Mouse (Mus musculus) mature B cell (primary cell): ENCODE results near the gene Nfe2l3.
"Not testable (repeated sequence)": the region's sequence is repeated elsewhere in the genome, so short reads cannot be mapped to it uniquely, and the experiment has no call there.

Source experiments
- in situ Hi-C: fragments of 300-500 bp; cut with MboI; formaldehyde crosslinking; loops from 2 replicates; pipeline ENCODE4 v1.14.3; 2019

Nfe2l3 gene

DNA sequence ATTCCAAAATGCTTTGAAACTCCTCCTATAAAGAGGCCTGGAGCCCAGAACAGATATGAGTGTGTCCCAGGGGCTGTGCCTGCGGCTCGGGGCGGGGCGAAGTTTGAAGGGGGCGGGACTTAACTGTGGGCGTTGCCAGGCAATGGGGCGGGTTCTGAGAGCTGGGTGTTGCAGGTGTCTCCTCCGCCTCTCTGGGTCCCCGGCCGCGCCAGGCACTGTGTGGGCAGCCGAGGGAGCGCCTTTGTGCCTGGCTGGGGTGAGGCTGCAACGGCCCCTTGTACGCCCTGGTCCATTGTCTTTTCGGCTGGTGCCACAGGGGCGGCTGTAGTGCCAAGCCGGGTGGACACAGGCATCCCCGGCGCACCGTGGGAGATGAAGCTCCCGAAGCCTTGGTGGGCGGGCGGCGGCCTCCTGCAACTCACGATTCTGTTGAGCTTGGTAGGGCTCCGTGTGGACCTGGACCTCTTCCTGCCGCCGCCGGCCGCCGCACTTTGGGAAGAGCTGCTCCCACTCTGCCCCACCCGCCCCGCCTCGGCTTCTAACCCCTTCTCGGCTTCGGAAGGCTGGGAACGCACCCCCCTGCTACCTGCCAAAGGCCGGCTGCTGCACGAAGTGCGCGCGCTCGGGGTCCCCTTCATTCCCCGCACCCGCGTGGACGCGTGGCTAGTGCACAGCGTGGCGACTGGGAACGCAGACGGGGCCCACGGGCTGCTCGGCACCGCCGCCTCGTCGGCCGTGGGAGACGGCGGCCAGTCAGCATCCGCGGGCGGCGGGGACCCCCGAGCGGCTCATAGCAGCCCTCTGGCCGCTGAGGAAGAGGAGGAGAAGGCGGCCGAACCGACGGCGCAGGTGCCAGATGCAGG, at the start of gene Nfe2l3:
Nfe2l3 (plus strand) TSS at position 136 of the 863 bp plus-strand sequence.
- in situ Hi-C loops, result no loop called here

DNA sequence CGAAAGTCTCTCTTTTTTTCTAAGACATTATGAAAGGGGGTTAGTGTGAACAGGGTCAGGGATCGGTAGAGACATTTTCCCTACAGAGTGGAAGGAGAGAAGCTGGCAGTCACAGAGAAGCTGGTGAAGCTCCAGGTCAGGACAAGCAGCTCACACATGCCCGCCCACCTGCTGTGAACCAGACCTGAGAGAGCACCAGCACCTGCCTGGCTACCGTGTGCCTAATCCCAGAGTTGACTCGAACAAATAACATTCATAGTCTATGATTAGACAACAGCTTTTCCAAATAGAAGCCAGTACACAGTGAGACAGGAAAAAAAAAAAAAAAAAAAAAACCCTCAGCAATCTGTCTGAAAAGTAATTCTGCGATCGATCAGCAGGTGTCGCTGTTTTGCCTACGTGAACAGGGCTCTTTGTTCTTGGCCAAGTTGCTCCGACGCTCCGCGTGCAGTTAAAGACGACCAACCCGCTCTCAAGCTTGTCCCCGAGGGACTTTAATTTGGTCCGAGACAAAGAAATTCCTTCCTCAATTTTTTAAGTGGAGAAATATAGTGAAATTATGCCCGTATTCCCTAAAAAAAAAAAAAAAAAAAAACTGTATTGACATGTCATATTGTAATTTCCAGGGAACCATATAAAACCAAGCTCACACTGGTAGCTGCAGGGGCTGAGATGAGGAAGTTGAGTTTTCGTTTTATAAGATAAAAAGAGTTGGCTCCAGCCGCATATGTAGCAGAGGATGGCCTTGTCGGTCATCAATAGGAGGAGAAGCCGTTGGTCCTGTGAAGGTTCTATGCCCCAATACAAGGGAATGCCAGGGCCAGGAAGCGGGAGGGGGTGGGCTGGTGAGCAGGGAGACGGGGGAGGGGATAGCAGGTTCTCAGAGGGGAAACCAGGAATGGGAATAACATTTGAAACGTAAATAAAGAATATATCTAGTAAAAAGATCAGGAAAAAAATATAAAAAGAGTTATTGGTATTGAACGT, 48.4 kb upstream of the Nfe2l3 start:
- in situ Hi-C loops, result loop anchor here (5.0 to 10.0 kb wide), 2 partner anchors 193 to 841 kb away; partner anchors contain the start of gene Hoxa7

DNA sequence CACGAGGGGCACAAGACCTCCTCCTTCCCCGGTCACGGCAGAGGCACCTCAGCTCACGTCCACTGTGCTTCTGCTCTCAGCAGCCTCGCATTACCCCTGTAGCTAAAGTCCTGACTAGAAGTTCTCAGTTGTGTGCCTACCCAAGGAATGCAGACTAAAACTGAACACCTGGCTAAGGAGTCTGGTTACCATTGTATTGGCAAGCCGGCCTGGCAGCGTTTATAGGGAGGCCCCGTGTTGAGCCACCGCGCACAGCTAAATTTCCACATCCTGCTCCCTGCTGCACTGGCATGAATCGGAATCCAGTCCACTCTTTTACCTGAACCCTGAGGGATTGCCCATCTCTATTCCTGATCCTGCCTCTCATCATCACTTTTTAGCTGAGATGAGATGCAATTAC, 42.0 kb upstream of the Nfe2l3 start:
- in situ Hi-C loops, result no loop called here

DNA sequence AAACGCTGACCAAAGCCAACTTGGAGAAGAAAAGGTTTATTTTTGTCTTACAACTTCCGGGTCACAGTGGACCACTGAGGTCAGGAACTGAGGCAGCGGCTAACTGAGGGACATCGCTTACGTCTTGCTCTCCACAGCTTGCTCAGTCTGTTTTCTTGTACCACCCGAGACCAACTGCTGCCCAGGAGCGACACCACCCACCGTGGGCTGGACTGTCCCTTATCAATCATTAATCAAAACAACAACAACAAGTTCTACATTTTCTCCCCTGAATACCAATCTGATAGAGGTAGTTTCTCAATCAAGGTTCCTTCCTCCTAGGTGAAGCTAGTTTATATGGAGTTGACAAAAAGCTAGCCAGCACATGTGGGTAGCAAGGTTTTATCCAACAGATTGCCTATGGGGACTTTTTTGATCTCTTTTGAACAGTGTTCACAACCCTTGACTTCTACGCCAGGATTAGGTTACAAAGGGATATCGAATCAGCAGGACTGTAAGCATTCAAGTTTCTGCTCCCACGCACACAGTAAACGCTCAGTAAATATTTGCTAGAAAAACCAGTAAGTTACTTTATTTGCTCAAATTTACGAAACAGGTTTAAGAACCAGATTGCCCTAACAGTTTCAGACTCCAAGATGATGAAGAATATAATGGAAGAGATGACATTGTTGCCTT, 40.5 kb upstream of the Nfe2l3 start:
- in situ Hi-C loops, result no loop called here

DNA sequence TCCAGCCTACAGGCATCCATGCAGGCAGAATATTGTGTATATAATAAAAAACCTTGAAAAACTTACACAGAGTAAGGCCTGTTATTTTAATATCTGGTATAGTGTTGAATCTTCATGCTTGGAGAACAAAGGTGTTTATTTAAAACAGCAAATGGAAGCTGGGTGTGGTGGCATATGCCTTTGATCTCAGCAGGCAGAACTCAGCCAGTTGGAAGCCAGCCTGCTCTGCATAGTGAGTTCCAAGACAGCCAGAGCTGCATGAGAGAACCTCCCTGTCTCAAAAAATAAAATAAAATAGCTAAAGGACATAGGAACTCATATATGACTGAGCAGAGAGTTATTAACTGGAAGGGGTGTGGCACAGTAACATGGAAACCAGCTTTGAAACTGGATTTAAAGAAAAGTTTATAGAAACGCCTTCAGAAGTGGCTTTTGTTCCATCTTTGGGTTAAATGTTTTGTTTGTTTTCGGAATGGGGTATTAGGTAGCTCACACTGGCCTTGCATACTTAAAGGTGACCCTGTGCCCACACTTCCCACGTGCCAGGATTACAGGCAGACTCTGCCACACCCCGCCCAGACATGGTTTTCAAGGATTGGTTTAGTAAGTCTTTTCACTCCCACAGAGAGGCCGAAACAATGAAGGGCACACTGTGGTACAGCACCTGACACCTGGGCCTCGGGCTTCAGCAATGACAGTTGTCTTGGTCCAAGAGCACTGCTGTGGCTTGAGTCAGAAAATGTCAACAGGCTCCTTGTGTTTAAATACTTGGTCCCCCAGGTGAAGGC, 38.9 kb upstream of the Nfe2l3 start:
- in situ Hi-C loops, result no loop called here

DNA sequence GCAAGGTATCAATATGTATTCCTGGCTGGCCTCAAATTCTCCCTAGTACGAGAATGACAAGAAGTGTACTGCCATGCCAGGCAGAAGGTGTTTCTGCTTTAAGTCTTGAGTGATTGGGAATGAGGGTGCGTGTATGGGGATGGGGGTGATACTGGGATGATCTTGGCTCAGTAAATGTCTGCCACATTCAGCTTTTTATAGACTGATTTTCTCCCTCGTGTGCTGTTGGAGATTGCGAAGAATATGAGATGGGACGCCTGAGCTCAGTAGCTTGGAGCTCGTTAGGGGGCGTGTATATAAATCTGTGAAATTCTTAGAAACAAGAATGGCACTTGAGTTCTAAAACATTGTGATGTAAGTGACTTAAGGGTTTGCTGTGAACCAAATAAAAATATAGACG, 38.1 kb upstream of the Nfe2l3 start:
- in situ Hi-C loops, result not testable (repeated sequence)

DNA sequence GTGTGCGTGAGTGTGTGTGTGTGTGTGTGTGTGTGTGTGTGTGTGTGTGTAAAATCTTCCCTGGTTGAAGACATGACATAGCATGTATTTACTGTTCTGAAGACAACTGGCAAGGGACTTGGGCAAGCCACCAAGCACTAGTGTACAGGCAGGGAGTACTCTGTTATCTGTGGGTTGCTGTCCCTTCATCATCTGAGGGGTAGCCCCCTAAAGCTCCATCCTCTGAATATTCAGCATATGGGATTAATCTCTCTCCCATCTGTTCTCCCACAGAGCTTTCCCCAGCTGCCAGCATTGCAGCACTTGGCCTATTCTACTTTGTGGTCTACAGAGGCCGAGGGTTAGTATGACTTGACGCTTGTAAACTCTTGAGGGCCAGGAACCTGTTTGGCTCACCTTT, 37.5 kb upstream of the Nfe2l3 start:
- in situ Hi-C loops, result not testable (repeated sequence)

DNA sequence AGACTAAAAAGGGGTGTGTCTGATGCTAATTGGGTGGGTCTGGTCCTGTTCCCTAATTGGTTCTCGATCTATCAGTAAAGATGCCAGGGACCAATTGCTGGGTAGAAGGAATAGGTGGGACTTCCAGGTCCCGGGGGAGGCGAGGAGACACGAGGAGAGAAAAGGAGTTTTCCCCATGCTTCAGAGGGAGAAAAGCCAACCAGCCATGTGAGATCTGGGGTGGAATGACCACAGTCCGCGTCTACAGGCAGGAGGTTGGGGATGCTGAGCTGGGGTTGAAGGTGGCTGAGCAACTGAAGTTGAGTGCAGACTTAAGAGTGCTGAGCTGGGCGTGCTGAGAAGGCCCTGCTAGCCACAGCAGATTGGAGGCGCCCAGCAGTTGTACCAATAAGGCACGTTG, 37.0 kb upstream of the Nfe2l3 start:
- in situ Hi-C loops, result no loop called here

DNA sequence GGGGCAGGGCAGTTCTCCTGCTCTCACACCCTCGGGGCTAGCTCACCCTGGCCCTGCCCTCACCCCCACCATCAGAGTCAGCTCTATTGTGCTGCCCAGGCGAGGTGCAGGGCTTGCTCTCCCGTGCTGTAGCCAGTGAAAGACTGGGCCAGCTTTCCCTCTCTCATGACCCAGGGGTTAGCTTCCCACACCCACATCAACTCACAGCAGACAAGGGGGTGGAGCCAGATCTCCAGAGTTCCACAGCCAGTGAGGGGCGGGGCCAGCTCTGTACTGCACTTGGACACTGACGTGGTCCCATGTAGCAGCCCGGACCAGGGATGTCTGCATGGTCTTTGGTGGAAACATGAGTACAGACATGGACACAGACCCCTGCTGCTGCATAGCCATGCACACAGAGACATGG, 33.4 kb upstream of the Nfe2l3 start:
- in situ Hi-C loops, result no loop called here

DNA sequence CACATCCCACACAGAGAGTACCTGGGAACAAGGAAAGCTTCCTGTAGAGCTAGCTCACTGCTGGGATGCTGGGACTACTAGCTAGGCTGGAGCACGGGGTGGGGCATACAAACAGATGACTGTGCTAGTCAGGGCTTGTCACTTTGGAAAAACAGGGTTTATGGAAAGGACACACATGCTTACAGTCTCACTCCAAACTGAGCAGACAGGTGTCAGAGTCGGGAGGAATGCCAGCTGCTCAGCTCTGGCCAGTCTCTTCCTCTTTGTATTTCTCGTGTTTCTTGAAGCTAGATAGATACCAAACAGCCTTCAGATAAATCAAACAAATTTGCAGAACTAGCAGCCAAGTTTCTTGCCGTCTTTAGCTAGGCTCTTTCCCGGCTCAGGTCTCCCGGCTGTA, 31.2 kb upstream of the Nfe2l3 start:
- in situ Hi-C loops, result no loop called here

DNA sequence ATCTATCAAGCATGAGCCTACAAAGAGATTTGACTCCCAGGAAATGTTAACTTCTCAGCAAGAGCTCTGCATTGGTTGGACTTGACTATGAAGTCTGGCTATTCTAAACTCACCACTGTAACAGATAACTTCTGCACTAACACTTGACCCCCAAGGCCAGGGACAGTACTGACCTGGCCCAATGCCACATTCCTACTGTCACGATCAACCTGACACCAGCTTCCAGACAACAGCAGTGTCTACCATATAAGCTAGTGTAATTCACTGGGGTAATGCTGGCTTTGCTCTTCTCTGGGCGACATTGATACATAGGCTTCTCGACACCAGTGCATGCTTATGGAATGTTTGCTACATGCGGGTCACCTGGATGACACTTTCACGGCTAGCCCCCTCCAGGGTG, 28.9 kb upstream of the Nfe2l3 start:
- in situ Hi-C loops, result no loop called here

DNA sequence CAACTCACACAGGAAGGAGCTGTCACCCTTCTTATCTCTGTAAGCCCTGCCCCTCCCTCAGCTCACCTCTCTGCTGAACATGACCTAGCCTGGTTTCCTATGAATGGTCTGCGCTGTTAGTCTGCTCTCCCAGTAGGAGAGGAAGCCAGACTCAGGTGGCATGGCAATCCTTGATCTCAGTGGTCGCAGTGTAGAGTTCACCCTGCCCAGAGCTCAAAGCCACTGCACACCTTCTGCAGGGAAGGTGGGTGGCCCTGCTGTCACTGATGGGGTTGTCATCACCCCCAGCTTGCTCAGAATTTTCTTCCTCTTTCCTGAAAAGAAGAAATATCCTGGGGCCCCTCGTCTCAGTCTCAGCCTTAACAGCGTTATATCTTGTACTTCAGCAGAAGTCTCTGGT, 28.0 kb upstream of the Nfe2l3 start:
- in situ Hi-C loops, result no loop called here

DNA sequence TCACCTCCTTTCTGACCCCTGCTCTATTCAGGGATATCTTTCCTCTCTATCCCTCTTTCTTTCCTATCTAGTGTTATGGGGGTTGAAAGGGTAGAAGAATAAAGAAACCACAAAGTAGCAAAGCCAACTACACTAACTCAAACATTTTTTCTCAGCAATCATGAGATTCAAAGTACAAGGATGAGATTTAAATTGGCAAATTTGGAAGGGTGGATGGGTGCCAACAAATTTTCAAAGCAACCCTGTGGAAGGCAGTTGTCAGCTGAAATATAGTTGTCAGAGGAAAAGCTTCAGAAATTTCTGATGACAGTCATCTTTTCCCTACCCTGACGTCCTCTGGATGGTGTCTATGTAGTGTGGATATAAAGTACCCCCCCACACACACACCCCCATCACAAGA, 16.0 kb upstream of the Nfe2l3 start:
- in situ Hi-C loops, result no loop called here

DNA sequence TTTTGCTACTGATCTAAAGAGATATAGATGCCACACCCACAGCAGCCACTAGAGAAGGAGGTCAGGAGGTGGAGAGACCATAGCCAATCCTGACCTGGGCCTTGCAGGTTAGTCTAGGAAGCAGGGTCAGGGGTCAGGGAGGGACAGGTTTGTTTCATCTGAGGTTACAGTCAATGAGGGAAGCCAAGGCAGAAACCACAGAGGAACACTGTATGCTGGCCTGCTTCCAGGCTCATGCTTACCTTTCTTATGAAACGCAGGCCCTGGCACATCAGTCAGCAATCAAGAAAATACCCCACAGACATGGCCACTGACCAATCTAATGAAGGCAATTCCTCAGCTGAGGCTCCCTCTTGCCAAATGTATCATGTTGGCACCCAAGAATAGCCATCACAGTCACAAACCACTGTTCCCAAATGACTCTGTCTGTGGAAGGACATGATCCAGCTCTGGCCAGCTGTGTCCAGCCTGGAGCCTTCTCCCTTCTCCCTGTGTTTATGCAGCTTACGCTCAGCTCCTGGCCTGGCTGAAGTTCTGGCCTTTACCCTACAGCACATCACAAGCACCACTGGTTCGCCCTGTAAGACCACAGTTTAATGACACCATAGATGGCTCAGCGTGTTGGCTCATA, 15.0 kb upstream of the Nfe2l3 start:
- in situ Hi-C loops, result no loop called here

DNA sequence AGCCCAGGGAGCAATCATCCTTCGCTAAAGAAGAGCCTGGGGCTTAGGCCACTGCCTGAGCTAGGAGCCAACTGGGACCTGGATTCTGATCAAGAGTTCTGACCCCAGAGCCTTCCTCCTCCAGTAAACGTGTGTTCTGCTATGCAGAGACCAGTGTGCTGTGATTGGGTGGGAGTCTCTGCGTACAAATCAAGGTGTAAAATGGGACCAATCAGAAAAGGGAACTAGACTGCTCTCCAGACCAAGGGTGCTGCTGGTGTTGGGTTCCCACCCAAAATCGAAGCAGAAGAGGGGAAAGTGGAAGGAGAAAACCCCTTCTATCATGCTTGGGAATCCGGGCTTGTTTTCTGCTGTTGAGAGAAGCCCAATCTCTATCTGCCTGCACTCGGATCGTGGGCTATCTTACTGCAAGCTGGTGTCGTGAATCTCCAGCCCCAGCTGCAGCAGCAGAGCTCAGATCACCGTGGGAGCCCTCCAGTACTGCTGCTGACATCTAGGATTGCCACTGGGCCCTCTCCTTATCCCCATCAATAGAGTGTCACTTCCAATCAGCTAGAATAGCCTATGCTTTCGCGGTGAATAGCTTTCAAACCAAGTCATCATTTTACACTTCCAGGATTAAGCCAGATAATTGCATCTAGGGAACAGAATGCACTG, 8.9 kb upstream of the Nfe2l3 start:
- in situ Hi-C loops, result no loop called here

DNA sequence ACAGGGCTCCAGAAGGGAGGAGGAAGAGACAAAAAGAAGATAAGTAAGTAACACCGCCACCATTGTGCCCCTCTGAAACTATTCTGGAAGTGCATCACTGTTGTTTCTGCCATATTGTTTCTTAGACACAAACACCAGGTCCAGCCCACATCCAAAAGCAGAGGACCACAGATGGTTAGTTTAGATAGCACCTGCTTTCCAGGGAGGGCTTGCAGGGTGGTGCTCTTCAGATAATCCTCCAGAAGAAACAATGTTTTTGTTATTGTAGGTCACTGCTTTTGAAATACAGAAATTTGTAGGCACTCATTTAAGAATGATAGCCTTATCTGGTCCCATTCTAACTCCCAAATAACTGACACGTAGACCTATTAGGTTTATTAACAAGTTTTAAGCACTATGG, 7.9 kb upstream of the Nfe2l3 start:
- in situ Hi-C loops, result no loop called here

DNA sequence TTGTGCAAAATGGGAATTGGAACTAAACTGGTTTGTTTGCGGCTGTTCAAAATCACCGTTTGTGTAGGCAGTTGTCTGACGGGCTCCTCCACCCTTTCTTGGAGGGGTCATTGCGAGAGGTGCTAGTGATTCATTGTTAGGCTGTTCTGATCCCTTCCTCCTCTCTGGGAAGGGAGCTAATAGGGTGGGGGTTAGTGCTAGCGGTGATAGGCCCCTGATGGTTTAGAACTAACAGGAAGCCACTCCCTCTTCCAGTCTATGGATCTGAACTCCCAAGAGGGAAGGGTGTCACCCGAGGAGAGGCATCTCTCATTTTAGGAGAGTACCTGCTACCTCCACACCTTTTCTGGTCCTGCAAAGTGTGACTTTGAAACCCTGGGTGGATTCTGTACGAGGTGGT, 1.8 kb downstream of the Nfe2l3 start:
- in situ Hi-C loops, result no loop called here

DNA sequence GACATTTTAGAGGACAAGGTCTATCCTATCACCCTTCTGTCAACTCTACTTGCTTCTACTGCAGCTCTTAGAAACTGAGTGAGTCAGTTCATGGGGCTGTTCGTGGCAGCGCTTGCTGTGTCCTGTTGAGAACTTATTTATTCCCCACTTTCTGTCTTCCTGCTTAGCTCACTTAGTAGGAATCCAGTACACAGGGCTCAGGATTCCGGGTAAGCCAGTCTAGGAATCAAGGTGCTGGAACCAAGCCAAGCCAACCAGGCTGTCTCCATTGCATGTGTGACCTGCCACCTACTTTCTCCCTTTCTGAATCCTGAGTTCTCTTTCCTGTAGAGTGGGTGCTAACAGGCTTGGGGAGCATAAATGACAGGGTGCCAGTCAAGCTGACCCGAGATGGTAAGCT, 5.2 kb downstream of the Nfe2l3 start:
- in situ Hi-C loops, result no loop called here

DNA sequence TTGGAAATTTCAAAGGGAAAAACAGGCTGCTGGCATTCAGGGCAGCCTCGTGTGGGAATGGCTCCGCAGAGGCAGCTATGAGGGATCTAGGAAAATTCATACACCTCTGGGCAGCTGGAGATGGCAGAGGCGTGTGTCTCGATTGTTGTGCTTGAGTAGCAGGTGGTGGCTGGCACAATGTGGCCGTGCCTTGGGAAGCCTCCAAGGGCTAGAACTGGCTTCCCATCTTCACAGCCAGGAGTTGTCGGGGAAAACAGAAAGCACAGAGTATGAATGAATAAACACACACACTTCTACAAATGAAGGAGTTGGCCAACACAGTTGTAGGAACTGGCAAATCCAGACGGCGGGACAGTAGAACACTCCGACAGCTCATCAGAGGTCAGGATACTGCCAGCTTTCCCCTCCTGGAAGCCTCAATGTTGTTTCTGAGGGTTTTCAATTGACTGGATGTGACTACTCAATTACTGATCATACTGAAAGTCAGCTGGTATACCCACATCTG, 6.4 kb downstream of the Nfe2l3 start:
- in situ Hi-C loops, result no loop called here

DNA sequence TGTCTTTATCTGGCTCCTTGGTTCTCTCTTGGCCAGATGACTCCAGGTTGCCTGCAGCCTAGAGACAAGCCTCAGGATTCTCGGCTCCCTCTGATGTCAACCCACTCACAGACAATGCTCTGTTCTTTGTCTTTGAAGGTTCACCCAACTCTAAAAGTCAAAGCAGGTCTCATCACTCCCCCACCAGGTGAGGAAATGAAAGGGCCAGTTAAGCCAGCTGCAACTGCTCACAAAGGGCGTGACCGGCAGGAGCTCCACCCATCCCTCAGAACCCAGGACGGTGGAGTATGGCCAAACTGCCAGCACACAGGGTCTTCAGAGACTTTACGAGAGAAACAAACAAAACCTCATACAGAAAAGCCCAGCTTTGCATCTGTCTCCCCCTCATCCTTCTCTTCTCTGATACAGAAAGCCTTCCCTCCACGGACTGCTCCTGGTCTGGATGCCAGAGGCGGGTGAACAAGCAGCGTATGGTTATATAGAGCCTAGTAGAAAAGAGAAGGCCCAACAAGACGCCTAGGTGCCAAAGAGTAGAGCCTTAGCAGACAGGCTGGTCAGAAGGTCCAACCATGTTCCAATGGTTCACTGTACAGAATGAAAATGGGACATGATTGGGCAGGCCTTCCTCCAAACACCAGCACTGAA, 9.8 kb downstream of the Nfe2l3 start:
- in situ Hi-C loops, result no loop called here
